Mouse (Mus musculus) layer of hippocampus, adult 9-11 months (tissue): ENCODE results near the gene Adrm1.

Experiments used
- DNase-seq: peaks from one replicate; pipeline ENCODE4 v3.0.0; 2022

Gene Adrm1

GRCm38 (mm10) chr2:180185686-180186085 lies 14.4 kb downstream of the Adrm1 start:
- no peak for DNase-seq

GRCm38 (mm10) chr2:180187362-180187761 lies 16.1 kb downstream of the Adrm1 start:
- no peak for DNase-seq

GRCm38 (mm10) chr2:180196610-180197322 lies 25.5 kb downstream of the Adrm1 start:
- no peak for DNase-seq

- no peak for DNase-seq
These were observed 26.2 kb downstream of the Adrm1 start for GRCm38 (mm10) chr2:180197323-180198037.

GRCm38 (mm10) chr2:180198782-180199181 lies 27.5 kb downstream of the Adrm1 start:
- no peak for DNase-seq

- no peak for DNase-seq
These were observed 29.4 kb downstream of the Adrm1 start for GRCm38 (mm10) chr2:180200681-180201080.

GRCm38 (mm10) chr2:180201303-180201702 lies 30.0 kb downstream of the Adrm1 start:
- DNase-seq, result no peak

GRCm38 (mm10) chr2:180202263-180202662 lies 31.0 kb downstream of the Adrm1 start:
- no peak for DNase-seq

- peak; percentile 54 for DNase-seq
These were observed 31.5 kb downstream of the Adrm1 start for GRCm38 (mm10) chr2:180202805-180203204.

- DNase-seq, result no peak
These were observed 33.2 kb downstream of the Adrm1 start for GRCm38 (mm10) chr2:180204501-180204900.

- DNase-seq, result no peak
These were observed 34.0 kb downstream of the Adrm1 start for GRCm38 (mm10) chr2:180205083-180205955.

- no peak for DNase-seq
These were observed 34.6 kb downstream of the Adrm1 start for GRCm38 (mm10) chr2:180205956-180206280.

GRCm38 (mm10) chr2:180207840-180208239 lies 36.6 kb downstream of the Adrm1 start:
- DNase-seq, result no peak

GRCm38 (mm10) chr2:180208976-180209375 lies 37.7 kb downstream of the Adrm1 start:
- no peak for DNase-seq

GRCm38 (mm10) chr2:180212255-180212654 lies 41.0 kb downstream of the Adrm1 start:
- DNase-seq, result no peak

GRCm38 (mm10) chr2:180214352-180214978 lies 43.2 kb downstream of the Adrm1 start:
- no peak for DNase-seq

- no peak for DNase-seq
These were observed 43.8 kb downstream of the Adrm1 start for GRCm38 (mm10) chr2:180215011-180215461.

- DNase-seq, result no peak
These were observed 44.7 kb downstream of the Adrm1 start for GRCm38 (mm10) chr2:180215951-180216350.

- DNase-seq, result no peak
These were observed 45.6 kb downstream of the Adrm1 start for GRCm38 (mm10) chr2:180216921-180217320.

GRCm38 (mm10) chr2:180217587-180217986 lies 46.3 kb downstream of the Adrm1 start:
- DNase-seq, result no peak

- no peak for DNase-seq
These were observed 47.0 kb downstream of the Adrm1 start for GRCm38 (mm10) chr2:180218241-180218640.

- no peak for DNase-seq
These were observed 47.4 kb downstream of the Adrm1 start for GRCm38 (mm10) chr2:180218677-180219076.
